Mouse (Mus musculus) spleen, adult 2 months (tissue): ENCODE results near the gene Tnfrsf18. TPM values are rescaled to one million over a fixed set of nuclear protein-coding genes. Genes with fewer than 3 reads are reported as not detected.

Source experiments
- DNase-seq, 2 experiments: peaks; one replicate each; pipeline versions ENCODE4 v3.0.0 to v3.0.0-alpha.2; 2012 to 2021; ENCODE audit warnings: low spot score in 2 of 2, low read depth in 1 of 2
- H3K27ac ChIP-seq: fragments of 200-500 bp; 2 replicates; pipeline ENCODE4 v1.5.1; 2012; ENCODE audit warnings: low read length, inconsistent platforms; ENCODE audit not compliant: insufficient read depth
- H3K27me3 ChIP-seq: fragments of 200-500 bp; 2 replicates; pipeline ENCODE4 v1.6.1; 2012; ENCODE audit warnings: mild to moderate bottlenecking, moderate library complexity, low read length, inconsistent platforms; ENCODE audit not compliant: control insufficient read depth, insufficient read depth
- H3K36me3 ChIP-seq: fragments of 200-500 bp; 2 replicates; pipeline ENCODE4 v1.6.1; 2012; ENCODE audit warnings: mild to moderate bottlenecking, low read length, inconsistent platforms; ENCODE audit not compliant: control insufficient read depth, insufficient read depth
- H3K4me1 ChIP-seq: fragments of 200-500 bp; 2 replicates; pipeline ENCODE4 v1.6.1; 2011; ENCODE audit warnings: inconsistent platforms; ENCODE audit not compliant: control insufficient read depth, insufficient read depth, insufficient read length
- H3K4me3 ChIP-seq: fragments of 200-500 bp; 2 replicates; pipeline ENCODE4 v1.5.1; 2011; ENCODE audit warnings: mild to moderate bottlenecking, inconsistent platforms; ENCODE audit not compliant: insufficient read depth, insufficient read length; ENCODE audit errors: extremely low read depth
- CTCF ChIP-seq: fragments of 200-500 bp; IDR thresholded peaks from 2 replicates; pipeline ENCODE4 v1.5.1; 2011; ENCODE audit warnings: mild to moderate bottlenecking, inconsistent platforms; ENCODE audit not compliant: insufficient read depth, insufficient read length, insufficient replicate concordance; ENCODE audit errors: extremely low read depth
- POLR2A ChIP-seq: fragments of 200-500 bp; IDR thresholded peaks from 2 replicates; pipeline ENCODE4 v1.6.1; 2011; ENCODE audit warnings: low read depth, low read length, inconsistent platforms
- WGBS: fragments of 180-500 bp; shearing (Covaris S2); methylation state at CpG from one replicate; pipeline ENCODE4 v1.1.7; 2018; 5-methylcytosine and 5-hydroxymethylcytosine counted together
- polyA plus RNA-seq: library from polyadenylated mRNA; depleted of rRNA; stranded (reverse); fragments of >200 nt; gene quantifications from 2 replicates; pipeline ENCODE4 v1.2.3, GENCODE M21; 2012

Gene Tnfrsf18
- polyA plus RNA-seq, 1 experiment: 29.9 TPM

DNA sequence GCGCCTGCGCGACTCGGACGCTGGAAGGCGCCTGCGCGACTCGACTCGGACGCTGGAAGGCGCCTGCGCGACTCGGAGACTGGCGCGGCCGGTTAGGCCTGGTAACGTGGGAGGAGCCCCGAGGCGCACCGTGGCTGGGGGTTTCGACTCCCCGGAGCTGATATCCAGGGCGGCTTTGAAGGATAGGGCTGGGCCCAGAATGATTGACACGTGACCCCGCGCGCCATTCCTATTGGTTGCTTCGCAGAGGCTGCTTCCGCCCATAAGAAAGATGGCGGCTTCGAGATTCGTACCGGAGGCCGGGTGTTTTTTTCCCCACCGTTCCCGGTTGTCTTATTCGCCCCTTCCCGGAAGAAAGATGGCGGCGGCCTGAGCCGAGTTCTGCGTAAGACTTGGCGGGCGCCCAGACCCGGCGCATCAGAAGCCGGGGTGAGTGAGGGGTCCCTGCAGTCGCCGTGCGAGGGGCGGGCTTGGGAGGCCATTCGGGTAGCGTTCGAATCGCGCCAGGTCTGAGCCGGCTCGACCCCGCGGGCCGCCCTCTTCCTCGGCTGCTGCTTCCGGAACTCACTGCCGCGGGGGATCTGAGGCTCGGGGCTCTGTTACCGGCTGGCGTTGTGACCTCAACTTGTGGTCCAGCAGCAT, 32.9 kb upstream of the Tnfrsf18 start:
- Histone ChIP-seq H3K27ac (peak overlapping the region; percentile 98), H3K4me1 (peaks cover 15% of the 10 kb centered on the region), H3K27me3 (no peaks in the 10 kb centered on the region), H3K36me3 (peaks cover 11% of the 10 kb centered on the region), H3K4me3 (peak overlapping the region; percentile 95)
- DNase-seq: peak; percentile 89
- TF ChIP-seq CTCF (no peak), POLR2A (0 out of 2 replicates have a peak, but pooled peaks have one; percentile 33)
- under 1% methylated on average over 70 of the region's 70 CpGs for WGBS

GRCm38 (mm10) chr4:155993606-155994005, 32.4 kb upstream of the Tnfrsf18 start:
- H3K4me1 ChIP-seq: peaks cover 15% of the 10 kb centered on the region
- TF ChIP-seq CTCF (no peak), POLR2A (no peak)
- H3K4me3 ChIP-seq: peak overlapping the region; percentile 95
- no peaks in the 10 kb centered on the region for H3K27me3 ChIP-seq
- peaks cover 11% of the 10 kb centered on the region for H3K36me3 ChIP-seq
- peak overlapping the region; percentile 98 for H3K27ac ChIP-seq
- DNase-seq: no peak
- 3% methylated on average over 15 of the region's 15 CpGs for WGBS

DNA sequence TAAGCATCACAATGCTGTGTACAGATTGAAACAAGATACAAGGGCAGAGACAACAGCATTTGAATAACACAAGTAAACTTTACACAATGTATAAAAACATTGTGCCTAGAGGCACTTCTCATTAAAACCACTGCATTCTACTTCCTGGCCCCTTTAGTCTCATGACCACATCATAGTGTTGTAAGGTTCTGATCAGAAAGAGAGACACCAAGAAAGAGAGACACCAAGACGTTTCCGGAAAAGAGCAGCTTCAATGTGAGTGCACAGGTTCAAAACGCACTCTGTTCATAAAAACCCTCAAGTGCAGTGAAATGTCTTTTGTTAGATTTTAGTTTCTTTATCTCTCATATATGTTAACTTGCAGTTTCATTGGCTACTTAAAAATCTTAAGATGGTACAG, 21.9 kb upstream of the Tnfrsf18 start:
- TF ChIP-seq POLR2A: no peak
- TF ChIP-seq CTCF: no peak
- Histone ChIP-seq H3K4me3 (no peak overlapping the region), H3K27ac (peak overlapping the region; percentile 38; the same call in 1 of the 2 replicates), H3K4me1 (no peaks in the 10 kb centered on the region), H3K27me3 (no peaks in the 10 kb centered on the region), H3K36me3 (peaks cover 63% of the 10 kb centered on the region)
- 84% methylated on average over 3 of the region's 3 CpGs for WGBS
- DNase-seq: peak in 1 of 2 experiments; percentile 31

GRCm38 (mm10) chr4:156008369-156008768, 17.6 kb upstream of the Tnfrsf18 start:
- Histone ChIP-seq H3K4me1 (no peaks in the 10 kb centered on the region), H3K4me3 (no peak overlapping the region), H3K27me3 (no peaks in the 10 kb centered on the region), H3K36me3 (peaks cover 52% of the 10 kb centered on the region), H3K27ac (no peak overlapping the region)
- 96% methylated on average over 4 of the region's 4 CpGs for WGBS
- no peak for DNase-seq
- TF ChIP-seq CTCF: no peak
- TF ChIP-seq POLR2A: no peak

- peaks cover 24% of the 10 kb centered on the region for H3K36me3 ChIP-seq
- H3K4me1 ChIP-seq: no peaks in the 10 kb centered on the region
- no peak within 1 kb of the TSS; the same call in 1 of the 2 replicates for H3K27ac ChIP-seq
- TF ChIP-seq CTCF (no peak), POLR2A (no peak)
- DNase-seq: no peak
- no peaks in the 10 kb centered on the region for H3K27me3 ChIP-seq
- WGBS: 79% methylated on average over 8 of the region's 8 CpGs
- peak within 1 kb of the TSS; percentile 5; the same call in 1 of the 2 replicates for H3K4me3 ChIP-seq
These were observed 12.3 kb upstream of the Tnfrsf18 start, which contains the start of gene Tnfrsf4 for GRCm38 (mm10) chr4:156013637-156014036. Gene Tnfrsf4 (plus strand): TSS chr4:156013843.

GRCm38 (mm10) chr4:156014436-156014835, 11.5 kb upstream of the Tnfrsf18 start:
- 90% methylated on average over 2 of the region's 2 CpGs for WGBS
- DNase-seq: no peak
- peak overlapping the region; percentile 5; the same call in 1 of the 2 replicates for H3K4me3 ChIP-seq
- no peak overlapping the region for H3K27ac ChIP-seq
- no peaks in the 10 kb centered on the region for H3K27me3 ChIP-seq
- TF ChIP-seq CTCF (no peak), POLR2A (no peak)
- H3K36me3 ChIP-seq: peaks cover 16% of the 10 kb centered on the region
- H3K4me1 ChIP-seq: no peaks in the 10 kb centered on the region

- Histone ChIP-seq H3K4me3 (no peak overlapping the region), H3K36me3 (peaks cover 1% of the 10 kb centered on the region; the same call in 1 of the 2 replicates), H3K4me1 (peaks cover 3% of the 10 kb centered on the region; the same call in 1 of the 2 replicates), H3K27me3 (no peaks in the 10 kb centered on the region), H3K27ac (no peak overlapping the region)
- DNase-seq: no peak
- 97% methylated on average over 12 of the region's 12 CpGs for WGBS
- TF ChIP-seq CTCF: no peak
These were observed 6.2 kb upstream of the Tnfrsf18 start for GRCm38 (mm10) chr4:156019771-156020170.
